Mouse (Mus musculus) intestine, postnatal 0 days (tissue): ENCODE measurements around the gene Prkcd. TPM values are rescaled to one million over a fixed set of nuclear protein-coding genes. Genes with fewer than 3 reads are reported as not detected.

Source experiments
- ATAC-seq: fragments of 200-750 bp; cut with Nextera tagmentation; 2 replicates; pipeline ENCODE4 v1.8.0; 2017; ENCODE audit warnings: mild to moderate bottlenecking, moderate TSS enrichment, moderate library complexity
- H3K27ac ChIP-seq: fragments of 300-500 bp; sonication (generic); 2 replicates; pipeline ENCODE4 v1.5.1; 2014; ENCODE audit warnings: mild to moderate bottlenecking, low read depth, low read length, moderate library complexity
- H3K27me3 ChIP-seq: fragments of 300-500 bp; sonication (generic); replicated peaks from 2 replicates; pipeline ENCODE4 v1.6.1; 2014; ENCODE audit warnings: low read length, mixed read lengths; ENCODE audit not compliant: control insufficient read depth, insufficient read depth
- H3K36me3 ChIP-seq: fragments of 300-500 bp; sonication (generic); 2 replicates; pipeline ENCODE4 v1.6.1; 2014; ENCODE audit warnings: mild to moderate bottlenecking, moderate library complexity; ENCODE audit not compliant: control insufficient read depth, insufficient read depth
- H3K4me1 ChIP-seq: fragments of 300-500 bp; sonication (generic); replicated peaks from 2 replicates; pipeline ENCODE4 v1.6.1; 2014; ENCODE audit warnings: antibody characterized with exemption, low read length, mixed read lengths; ENCODE audit not compliant: control insufficient read depth, insufficient read depth
- H3K4me2 ChIP-seq: fragments of 300-500 bp; sonication (generic); replicated peaks from 2 replicates; pipeline ENCODE4 v1.6.1; 2014; ENCODE audit warnings: low read depth, mild to moderate bottlenecking, moderate library complexity
- H3K4me3 ChIP-seq: fragments of 300-500 bp; sonication (generic); 2 replicates; pipeline ENCODE4 v1.5.1; 2014; ENCODE audit warnings: low read depth, low read length
- H3K9ac ChIP-seq: fragments of 300-500 bp; sonication (generic); 2 replicates; pipeline ENCODE4 v1.6.1; 2014; ENCODE audit warnings: mild to moderate bottlenecking, low read depth, low read length
- H3K9me3 ChIP-seq: fragments of 300-500 bp; sonication (generic); 2 replicates; pipeline ENCODE4 v1.6.1; 2016; ENCODE audit warnings: mixed run types; ENCODE audit not compliant: control insufficient read depth
- CTCF ChIP-seq: sonication (generic); IDR thresholded peaks from 2 replicates; pipeline ENCODE4 v1.5.1; 2016; ENCODE audit warnings: low read depth, mild to moderate bottlenecking, control low read depth, antibody characterized with exemption, moderate library complexity
- WGBS: fragments of 180-500 bp; shearing (Covaris S2); extraction: QIAGEN DNeasy Blood & Tissue Kit; methylation state at CpG from one replicate; pipeline ENCODE4 v1.1.7; 2014; 5-methylcytosine and 5-hydroxymethylcytosine counted together
- polyA plus RNA-seq: library from polyadenylated mRNA; unstranded; fragments of >200 nt; fragmentation: Nextera tagmentation; extraction: Ambion mirVana; gene quantifications from 2 replicates; pipeline ENCODE4 v1.2.1, GENCODE M21; 2015

The Prkcd gene
- polyA plus RNA-seq, result 54.7 and 60.6 TPM in 2 replicates

DNA sequence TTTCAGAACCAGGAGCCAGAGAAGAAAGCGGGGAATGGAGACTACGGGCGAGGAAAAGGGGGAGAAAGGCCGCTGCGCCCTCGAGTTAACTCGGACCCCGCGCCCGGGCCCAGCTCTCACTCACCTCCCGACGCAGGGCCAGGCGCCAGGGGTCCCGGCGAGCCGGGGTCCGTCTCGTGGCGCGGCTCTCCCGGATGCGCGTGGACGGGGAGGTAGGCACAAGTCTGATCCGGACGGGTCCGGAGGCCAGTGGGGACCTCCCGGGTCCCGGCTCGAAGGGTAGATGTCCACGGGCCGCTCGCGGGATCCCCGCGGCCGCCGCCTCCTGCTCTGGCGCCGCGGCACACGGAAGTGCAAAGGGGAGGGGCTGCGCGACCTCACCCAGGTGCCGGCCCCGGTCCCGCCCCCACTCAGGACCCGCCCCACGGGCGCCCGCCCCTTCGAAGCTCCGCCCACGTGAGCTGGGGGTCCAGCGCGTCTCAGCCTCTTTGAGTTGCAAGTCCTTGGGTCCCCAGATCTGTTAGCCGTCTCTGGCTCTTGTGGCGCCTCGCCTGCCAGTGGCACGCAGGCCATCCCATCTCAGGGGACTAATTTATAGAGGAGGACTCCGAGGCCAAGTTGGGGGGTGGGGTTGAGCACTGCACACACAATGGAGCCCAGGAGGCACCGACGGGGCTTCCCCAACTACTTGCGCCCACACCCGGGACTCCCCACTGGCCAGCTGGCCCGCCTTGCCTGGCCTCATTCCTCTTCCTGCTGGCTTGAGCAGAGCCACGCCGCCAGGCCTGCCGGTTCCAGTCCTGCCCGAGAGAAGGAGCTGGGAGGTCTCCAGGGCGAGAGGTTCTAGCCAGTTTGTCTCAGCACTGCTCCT, at the start of gene Prkcd:
Gene Prkcd (minus strand): TSS at position 355 of the 871 bp plus-strand sequence.
- Histone ChIP-seq H3K4me3 (peak within 1 kb of the TSS; percentile 83), H3K36me3 (peaks cover 8% of the 10 kb centered on the region; the same call in 1 of the 2 replicates), H3K4me2 (peak within 1 kb of the TSS; percentile 90), H3K27me3 (no peaks in the 10 kb centered on the region), H3K9me3 (no peaks in the 10 kb centered on the region), H3K9ac (peak within 1 kb of the TSS; percentile 83), H3K4me1 (peaks cover 11% of the 10 kb centered on the region), H3K27ac (peak within 1 kb of the TSS; percentile 81)
- 2% methylated on average over 54 of the region's 71 CpGs for WGBS
- no peak for TF ChIP-seq CTCF
- peak; percentile 65 for ATAC-seq

DNA sequence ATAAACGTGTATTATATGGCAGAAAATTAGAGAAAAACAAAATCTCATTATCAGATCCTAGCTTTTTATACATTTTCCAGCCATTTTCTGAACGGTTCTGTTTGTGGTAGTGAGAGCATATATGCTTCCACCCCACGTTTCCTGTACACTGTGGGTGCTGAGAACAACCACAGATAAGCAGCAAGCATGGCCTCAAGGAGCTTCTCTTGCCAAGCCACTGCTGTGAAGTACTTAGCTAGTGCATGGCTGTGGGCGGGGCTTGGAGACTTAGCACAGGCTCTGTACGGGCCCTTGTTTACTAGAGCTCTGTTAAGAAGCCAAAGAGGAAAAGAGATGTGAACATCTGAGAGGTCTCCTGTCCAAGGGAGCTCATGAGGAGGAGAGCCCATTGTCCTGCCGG, 48.9 kb upstream of the Prkcd start:
- H3K9ac ChIP-seq, result no peak overlapping the region
- H3K4me1 ChIP-seq, result no peaks in the 10 kb centered on the region
- H3K4me2 ChIP-seq, result no peak overlapping the region
- no peak for TF ChIP-seq CTCF
- WGBS, result 67% methylated on average over 6 of the region's 6 CpGs
- no peak overlapping the region for H3K27ac ChIP-seq
- H3K27me3 ChIP-seq, result no peaks in the 10 kb centered on the region
- no peak overlapping the region for H3K4me3 ChIP-seq
- H3K36me3 ChIP-seq, result peaks cover 69% of the 10 kb centered on the region
- ATAC-seq, result no peak
- no peaks in the 10 kb centered on the region for H3K9me3 ChIP-seq

DNA sequence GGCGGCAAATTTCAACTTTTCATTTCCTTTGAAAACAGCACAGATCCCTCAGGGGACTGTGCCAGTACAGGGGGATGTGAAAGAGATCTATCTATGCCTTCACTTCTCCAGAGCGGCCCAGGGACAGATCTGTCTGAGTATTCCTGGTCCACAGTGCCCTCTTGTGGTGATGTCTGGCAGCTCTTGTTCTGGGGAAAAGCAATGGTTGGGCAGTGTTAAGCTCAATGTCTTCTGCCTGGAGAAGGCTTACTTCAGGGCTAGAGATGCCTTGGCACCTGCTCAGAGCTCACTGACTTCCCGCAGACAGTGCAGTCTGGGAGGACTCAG, 45.9 kb upstream of the Prkcd start:
- Histone ChIP-seq H3K36me3 (peaks cover 74% of the 10 kb centered on the region), H3K4me2 (no peak overlapping the region), H3K9me3 (no peaks in the 10 kb centered on the region), H3K9ac (no peak overlapping the region), H3K27me3 (no peaks in the 10 kb centered on the region), H3K27ac (no peak overlapping the region), H3K4me1 (no peaks in the 10 kb centered on the region), H3K4me3 (no peak overlapping the region)
- peak; percentile 95 for TF ChIP-seq CTCF
- WGBS, result 7% methylated on average over 3 of the region's 3 CpGs
- ATAC-seq, result peak; percentile 71

DNA sequence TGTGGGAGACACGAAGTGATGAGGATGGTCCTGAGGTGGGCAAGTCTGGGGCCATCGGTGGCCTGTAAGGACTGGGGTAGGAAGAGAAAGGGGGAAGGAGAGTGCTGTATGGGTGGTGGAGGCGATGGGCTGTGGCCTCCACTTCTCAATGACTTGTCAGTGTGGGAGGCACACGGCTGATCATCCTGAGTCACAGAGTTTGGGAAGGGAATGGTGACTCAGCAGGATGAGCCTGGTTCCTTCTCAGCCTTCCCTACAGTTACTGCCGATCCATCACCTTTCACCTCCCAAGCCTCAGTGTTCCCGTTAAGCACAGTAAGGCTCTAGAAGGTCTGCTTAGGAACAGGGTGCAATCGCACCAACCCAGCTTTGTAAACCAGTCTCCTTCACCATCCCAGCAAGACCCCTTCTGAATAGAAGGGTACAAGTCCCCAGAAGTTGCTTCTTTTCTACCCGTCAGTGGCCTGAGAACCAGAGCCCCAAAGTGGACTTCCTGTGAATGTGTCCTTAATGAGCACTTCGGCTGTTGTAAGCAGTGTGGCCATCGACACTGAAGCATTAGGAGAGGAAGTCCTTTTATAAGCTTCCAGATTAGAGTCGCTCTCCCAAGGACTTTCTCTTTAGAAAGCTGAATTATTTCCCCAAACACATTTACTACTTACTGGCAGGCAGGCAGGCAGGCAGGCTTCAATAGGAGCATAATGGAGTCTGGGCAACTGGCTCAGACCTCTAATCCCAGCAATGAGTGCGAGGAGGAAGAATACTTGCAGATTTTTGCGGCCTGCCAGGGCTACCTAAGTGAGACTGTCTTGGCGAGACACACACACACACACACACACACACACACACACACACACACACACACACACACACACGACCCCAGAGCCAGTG, 45.3 kb upstream of the Prkcd start:
- Histone ChIP-seq H3K27ac (no peak overlapping the region), H3K4me1 (no peaks in the 10 kb centered on the region), H3K36me3 (peaks cover 71% of the 10 kb centered on the region), H3K9me3 (no peaks in the 10 kb centered on the region), H3K9ac (no peak overlapping the region), H3K27me3 (no peaks in the 10 kb centered on the region), H3K4me3 (no peak overlapping the region), H3K4me2 (no peak overlapping the region)
- WGBS, result 71% methylated on average over 15 of the region's 15 CpGs
- no peak for TF ChIP-seq CTCF
- ATAC-seq, result no peak

DNA sequence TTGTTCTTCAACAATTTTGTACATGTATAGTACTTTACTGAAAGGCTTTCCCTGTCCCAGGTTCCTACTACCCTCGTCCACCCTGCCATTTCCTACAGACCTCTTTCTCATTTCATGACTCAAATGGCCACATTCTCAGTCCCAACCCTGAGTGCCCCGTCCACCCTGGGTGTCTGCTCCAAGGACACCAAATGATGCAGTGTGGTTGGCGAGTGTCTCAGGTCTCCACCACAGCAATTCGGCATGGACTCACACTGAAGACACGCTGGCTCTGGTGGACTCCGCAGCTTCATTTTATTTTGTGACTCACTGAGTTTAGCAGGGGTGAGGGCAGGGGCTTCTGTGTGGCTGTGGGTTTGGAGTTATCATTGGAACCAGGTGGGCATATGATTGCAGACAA, 44.2 kb upstream of the Prkcd start:
- H3K27ac ChIP-seq, result no peak overlapping the region
- no peaks in the 10 kb centered on the region for H3K9me3 ChIP-seq
- no peak overlapping the region for H3K4me2 ChIP-seq
- H3K9ac ChIP-seq, result no peak overlapping the region
- WGBS, result 90% methylated on average over 6 of the region's 6 CpGs
- no peak for TF ChIP-seq CTCF
- peaks cover 68% of the 10 kb centered on the region for H3K36me3 ChIP-seq
- no peak for ATAC-seq
- no peak overlapping the region for H3K4me3 ChIP-seq
- H3K27me3 ChIP-seq, result no peaks in the 10 kb centered on the region
- H3K4me1 ChIP-seq, result no peaks in the 10 kb centered on the region

DNA sequence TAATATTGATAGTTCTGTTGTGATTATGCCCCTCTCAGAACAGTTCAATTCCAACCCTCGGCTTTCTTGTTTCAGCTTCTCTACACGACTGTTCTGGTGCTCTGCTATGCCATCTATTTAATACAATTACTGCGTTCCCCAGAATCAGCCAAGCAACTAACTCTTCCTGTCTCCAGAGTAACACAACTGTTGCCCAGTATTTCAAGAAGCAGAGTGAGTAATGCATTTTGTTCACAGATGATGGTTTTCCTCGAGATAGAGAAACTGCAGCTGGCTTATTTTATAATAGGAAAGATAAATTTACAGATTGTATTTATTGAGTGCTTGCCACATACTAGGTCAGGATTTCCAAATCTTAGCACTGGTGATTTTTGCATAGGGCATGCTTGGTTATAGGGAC, 40.6 kb upstream of the Prkcd start:
- 76% methylated on average over 4 of the region's 4 CpGs for WGBS
- Histone ChIP-seq H3K9me3 (no peaks in the 10 kb centered on the region), H3K27me3 (no peaks in the 10 kb centered on the region), H3K4me3 (no peak overlapping the region), H3K4me1 (no peaks in the 10 kb centered on the region), H3K4me2 (no peak overlapping the region), H3K27ac (no peak overlapping the region), H3K9ac (no peak overlapping the region), H3K36me3 (peaks cover 68% of the 10 kb centered on the region)
- no peak for ATAC-seq
- TF ChIP-seq CTCF, result no peak
